Mouse (Mus musculus) heart, embryonic 10.5 days (tissue): ENCODE measurements around the gene Gm20897. TPM values are rescaled to one million over a fixed set of nuclear protein-coding genes. Genes with fewer than 3 reads are reported as not detected.
"Not testable (repeated sequence)": the region's sequence is repeated elsewhere in the genome, so short reads cannot be mapped to it uniquely, and the experiment has no call there.

ENCODE experiments used
- DNase-seq: peaks from one replicate; pipeline ENCODE4 v3.0.0-alpha.2; 2017; ENCODE audit warnings: low spot score
- H3K27ac ChIP-seq: fragments of 300-500 bp; sonication (generic); 2 replicates; pipeline ENCODE4 v1.5.1; 2016; ENCODE audit warnings: mild to moderate bottlenecking
- H3K27me3 ChIP-seq: fragments of 300-500 bp; sonication (generic); 2 replicates; pipeline ENCODE4 v1.6.1; 2016; ENCODE audit warnings: mild to moderate bottlenecking; ENCODE audit not compliant: poor library complexity, insufficient read depth, severe bottlenecking
- H3K36me3 ChIP-seq: fragments of 300-500 bp; sonication (generic); 2 replicates; pipeline ENCODE4 v1.6.1; 2016; ENCODE audit warnings: mild to moderate bottlenecking, moderate library complexity
- H3K4me1 ChIP-seq: fragments of 300-500 bp; sonication (generic); 2 replicates; pipeline ENCODE4 v1.6.1; 2016; ENCODE audit warnings: mild to moderate bottlenecking
- H3K4me3 ChIP-seq: fragments of 300-500 bp; sonication (generic); 2 replicates; pipeline ENCODE4 v1.5.1; 2016; ENCODE audit warnings: mild to moderate bottlenecking, moderate library complexity
- H3K9me3 ChIP-seq: fragments of 300-500 bp; sonication (generic); 2 replicates; pipeline ENCODE4 v1.6.1; 2016; ENCODE audit warnings: mild to moderate bottlenecking, moderate library complexity
- WGBS: fragments of 180-500 bp; shearing (Covaris S2); methylation state at CpG from one replicate; pipeline ENCODE4 v1.1.7; 2016; 5-methylcytosine and 5-hydroxymethylcytosine counted together
- polyA plus RNA-seq: library from polyadenylated mRNA; unstranded; fragments of >200 nt; fragmentation: Nextera tagmentation; extraction: Ambion mirVana; gene quantifications from 2 replicates; pipeline ENCODE4 v1.2.1, GENCODE M21; 2016

Gm20897 gene
- not detected in 2 replicates for polyA plus RNA-seq

DNA sequence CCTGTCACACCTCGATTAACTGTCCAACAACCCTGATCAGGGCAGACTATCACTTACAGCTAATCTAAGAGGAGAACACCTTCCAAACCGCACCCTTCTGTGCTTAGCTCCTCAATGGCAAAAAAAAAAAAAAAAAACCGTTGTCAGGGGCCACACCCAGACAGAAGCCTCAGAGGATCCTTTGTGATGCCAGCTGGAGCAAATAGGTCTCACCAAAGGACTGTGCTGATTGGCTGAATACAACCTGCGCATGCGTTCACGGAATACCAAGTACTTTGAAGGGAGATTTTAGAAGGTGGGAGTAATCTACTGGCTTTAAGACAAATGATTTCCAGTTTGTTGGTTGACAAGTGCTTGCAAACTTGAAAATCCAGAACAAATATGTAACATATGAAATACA, at the start of gene Gm20897:
Gm20897 (minus strand) TSS at position 101 of the 400 bp plus-strand sequence.
- H3K4me3 ChIP-seq, DNase-seq, H3K27ac ChIP-seq, H3K9me3 ChIP-seq, H3K4me1 ChIP-seq, H3K36me3 ChIP-seq, H3K27me3 ChIP-seq: not testable (repeated sequence)
- WGBS = 78% methylated on average over 5 of the region's 6 CpGs

Other genes starting within 250 kb of the Gm20897 start
- not detected in 2 replicates for gene Gm21732, start 73.5 kb upstream of the Gm20897 start, polyA plus RNA-seq